Mouse (Mus musculus) bone marrow macrophage, adult 2 months (primary cell): ENCODE measurements around the gene Gna11.

ENCODE experiments used
- CTCF ChIP-seq: IDR thresholded peaks from 2 replicates; pipeline ENCODE4 v1.5.1; 2012; ENCODE audit warnings: low read depth, mild to moderate bottlenecking, low read length, moderate library complexity
- POLR2A ChIP-seq: IDR thresholded peaks from 2 replicates; pipeline ENCODE4 v1.6.1; 2012; ENCODE audit warnings: mild to moderate bottlenecking, low read depth, low read length, borderline replicate concordance

DNA sequence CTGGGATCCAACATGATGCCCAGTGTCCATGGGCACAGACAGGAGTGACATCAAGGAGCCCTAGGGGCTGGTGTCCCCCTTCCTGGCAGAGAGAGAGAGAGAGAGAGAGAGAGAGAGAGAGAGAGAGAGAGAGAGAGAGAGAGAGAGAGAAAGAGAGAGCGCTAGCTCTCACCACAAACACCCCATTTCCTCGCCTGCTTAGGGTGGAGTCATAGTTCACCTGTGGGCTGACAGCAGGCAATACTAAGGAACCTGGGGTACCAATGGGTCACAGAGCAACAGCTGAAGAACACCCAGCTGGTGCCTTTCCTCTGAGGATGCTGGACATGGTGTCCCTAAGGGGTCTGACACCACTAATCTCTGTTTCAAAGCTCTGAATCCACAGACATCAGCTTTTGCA lies 7.6 kb downstream of the Gna11 start:
- no peak for TF ChIP-seq POLR2A
- no peak for TF ChIP-seq CTCF
